Mouse (Mus musculus) CD8-positive naive resting alpha-beta T cell, adult 57 days (primary cell): Measurements from ENCODE around the gene Zfp777. TPM values are rescaled to one million over a fixed set of nuclear protein-coding genes. Genes with fewer than 3 reads are reported as not detected.

Experiments used
- total RNA-seq: library from RNA; stranded (reverse); gene quantifications from one replicate; pipeline ENCODE4 v1.2.4, GENCODE M21; 2023

The Zfp777 gene
- total RNA-seq: 59.7 TPM

DNA sequence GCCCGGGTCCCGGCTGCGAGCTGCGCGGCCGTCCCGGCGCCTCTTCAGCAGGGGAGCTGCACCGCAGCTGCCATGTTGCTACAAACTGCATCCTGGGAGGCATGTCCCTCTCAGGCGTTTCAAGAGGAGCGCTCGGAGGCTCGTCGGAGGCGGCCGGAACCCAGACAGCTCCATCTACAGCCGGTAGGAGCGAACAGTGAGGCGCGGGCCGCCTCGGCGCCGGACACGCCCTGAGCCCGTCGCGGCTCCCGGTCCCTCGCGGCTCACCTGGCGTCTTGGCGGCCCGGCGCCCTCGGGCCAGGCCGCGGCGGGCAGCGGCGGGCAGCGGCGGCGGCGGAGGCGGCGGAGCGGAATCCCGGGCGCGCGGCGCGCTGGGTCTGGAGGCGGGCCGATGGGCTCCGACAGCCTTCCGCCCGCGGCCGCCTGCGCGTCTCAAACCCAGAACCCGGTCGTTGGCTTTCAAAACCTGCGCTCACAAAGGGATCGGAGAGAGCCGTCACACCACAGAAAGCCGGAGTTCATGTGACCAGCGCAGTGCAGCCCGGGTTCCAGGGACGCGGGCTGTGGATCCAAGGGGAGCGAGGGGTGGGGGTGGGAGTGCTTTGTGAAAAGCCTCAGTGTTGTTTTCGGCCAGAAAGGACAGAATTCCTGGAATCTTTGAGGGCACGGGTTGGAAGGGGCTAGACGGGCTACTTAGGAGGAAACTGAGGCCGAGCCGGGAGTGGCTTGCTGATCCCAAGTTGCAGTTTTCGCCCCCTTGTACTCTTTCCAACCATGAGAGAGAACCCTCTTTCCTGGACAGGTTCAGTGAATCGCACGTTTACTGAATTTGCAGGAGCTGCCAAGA lies at the start of gene Zfp777:
Gene Zfp777, minus strand, starts transcription at position 486 of the 847 bp plus-strand sequence.

DNA sequence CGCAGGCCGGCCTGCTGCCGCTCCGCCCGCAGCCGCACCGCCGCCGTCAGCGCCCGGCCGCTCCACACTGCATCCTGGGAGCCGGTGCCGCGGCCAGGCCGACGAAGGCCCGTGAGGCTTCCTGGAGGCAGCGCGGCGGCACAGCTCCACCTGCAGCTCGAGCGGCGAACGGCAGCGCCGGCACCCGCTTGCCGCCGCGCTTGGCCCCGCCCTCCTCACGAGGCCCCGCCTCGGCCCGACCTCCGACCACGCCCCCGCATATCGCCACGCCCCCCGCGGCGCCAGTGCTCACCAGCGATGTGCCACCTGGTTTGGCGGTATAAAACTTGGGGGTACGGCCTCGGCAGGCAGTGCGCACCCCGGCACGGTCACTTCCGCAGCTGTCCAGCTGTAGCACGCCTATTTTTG lies 37.8 kb upstream of the Zfp777 start, which contains the start of gene Zfp746:
Gene Zfp746, minus strand, starts transcription at position 123 of the 408 bp plus-strand sequence.

Other genes starting within 250 kb of the Zfp777 start
- 73.9 TPM for gene Pdia4, start 235.5 kb downstream of the Zfp777 start, total RNA-seq
- 0.15 TPM for gene Zfp786, start 218.0 kb downstream of the Zfp777 start, total RNA-seq
- 31.9 TPM for gene Zfp398, start 213.2 kb downstream of the Zfp777 start, total RNA-seq
- 13.1 TPM for gene Zfp282, start 171.7 kb downstream of the Zfp777 start, total RNA-seq
- 47.2 TPM for gene Zfp212, start 128.4 kb downstream of the Zfp777 start, total RNA-seq
- gene Zfp956, start 95.5 kb downstream of the Zfp777 start, total RNA-seq: 27.6 TPM
- gene Zfp746, start 37.7 kb upstream of the Zfp777 start, total RNA-seq: 62.7 TPM